Mouse (Mus musculus) left cerebral cortex, postnatal 4 days (tissue): ENCODE data around the gene Arhgef28. TPM values are rescaled to one million over a fixed set of nuclear protein-coding genes. Genes with fewer than 3 reads are reported as not detected.
"Not testable (repeated sequence)": the region's sequence is repeated elsewhere in the genome, so short reads cannot be mapped to it uniquely, and the experiment has no call there.

Source experiments
- DNase-seq: peaks from one replicate; pipeline ENCODE4 v3.0.0-alpha.2; 2022
- intact Hi-C: fragments of 180-260 bp; cut with DNase I; formaldehyde crosslinking; loops from one replicate; pipeline ENCODE4 v1.15.1; 2025
- total RNA-seq, 2 experiments: library from RNA; stranded (reverse); gene quantifications; 2 replicates each; pipeline ENCODE4 v1.2.3; 2021

Arhgef28 gene
- total RNA-seq, 2 experiments from 2014 or later, result 43.8 to 49.9 TPM

DNA sequence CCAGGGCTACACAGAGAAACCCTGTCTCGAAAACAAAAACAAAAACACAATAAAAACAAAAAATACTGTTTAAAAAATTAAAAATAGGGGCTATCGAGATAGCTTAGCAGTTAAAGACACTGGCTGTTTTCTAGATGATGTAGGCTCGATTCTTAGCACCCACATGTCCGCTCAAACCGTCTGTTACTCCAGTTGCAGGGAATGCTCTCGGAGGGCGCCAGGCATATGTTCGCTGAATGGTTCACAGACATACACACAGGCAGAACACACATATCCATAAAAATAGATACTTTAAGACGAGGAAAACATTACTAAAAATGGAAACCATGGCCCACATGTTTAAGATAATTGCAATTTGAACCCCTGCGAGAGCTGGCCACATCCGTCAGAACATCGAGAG lies 181.6 kb downstream of the Arhgef28 start:
- DNase-seq, result no peak
- intact Hi-C loops, result no loop called here

DNA sequence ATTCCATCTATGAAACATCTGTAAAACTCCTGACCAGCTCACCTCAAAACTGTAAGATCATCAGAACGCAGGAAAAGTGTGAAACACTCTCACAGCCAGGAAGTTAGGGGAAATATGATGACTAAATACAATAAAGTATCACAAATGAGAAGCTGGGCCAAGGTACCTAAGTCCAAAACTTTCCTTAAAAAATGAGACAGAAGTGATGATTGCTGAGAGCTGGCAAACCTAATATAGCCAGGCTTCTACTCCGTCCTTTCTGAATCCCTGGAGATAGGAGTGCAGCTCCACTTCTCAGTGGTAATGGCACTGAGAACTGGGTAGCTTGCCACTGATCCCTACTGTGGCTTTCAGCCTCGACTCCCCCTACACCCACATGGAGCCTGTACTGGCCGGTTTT lies 184.3 kb downstream of the Arhgef28 start:
- intact Hi-C loops, result no loop called here
- DNase-seq, result no peak

DNA sequence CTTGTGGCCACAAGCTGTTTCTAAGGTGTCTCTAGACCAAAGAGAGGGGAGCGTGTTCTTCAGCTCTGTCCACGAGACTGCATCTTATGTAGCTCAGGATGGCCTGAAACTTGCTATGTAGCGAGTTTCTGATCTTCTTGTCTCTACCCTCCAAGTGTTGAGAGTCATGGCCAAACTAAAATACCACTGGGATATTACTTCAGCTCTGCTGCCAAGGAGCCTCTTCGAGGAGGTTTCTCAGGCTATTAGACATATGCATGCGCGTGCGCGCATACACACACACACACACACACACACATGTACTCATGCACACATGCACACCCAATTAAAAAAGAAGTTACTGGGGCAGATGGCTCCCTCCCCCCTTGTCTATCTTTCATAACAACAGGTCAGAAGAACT lies 187.4 kb downstream of the Arhgef28 start:
- DNase-seq, intact Hi-C loops: not testable (repeated sequence)

DNA sequence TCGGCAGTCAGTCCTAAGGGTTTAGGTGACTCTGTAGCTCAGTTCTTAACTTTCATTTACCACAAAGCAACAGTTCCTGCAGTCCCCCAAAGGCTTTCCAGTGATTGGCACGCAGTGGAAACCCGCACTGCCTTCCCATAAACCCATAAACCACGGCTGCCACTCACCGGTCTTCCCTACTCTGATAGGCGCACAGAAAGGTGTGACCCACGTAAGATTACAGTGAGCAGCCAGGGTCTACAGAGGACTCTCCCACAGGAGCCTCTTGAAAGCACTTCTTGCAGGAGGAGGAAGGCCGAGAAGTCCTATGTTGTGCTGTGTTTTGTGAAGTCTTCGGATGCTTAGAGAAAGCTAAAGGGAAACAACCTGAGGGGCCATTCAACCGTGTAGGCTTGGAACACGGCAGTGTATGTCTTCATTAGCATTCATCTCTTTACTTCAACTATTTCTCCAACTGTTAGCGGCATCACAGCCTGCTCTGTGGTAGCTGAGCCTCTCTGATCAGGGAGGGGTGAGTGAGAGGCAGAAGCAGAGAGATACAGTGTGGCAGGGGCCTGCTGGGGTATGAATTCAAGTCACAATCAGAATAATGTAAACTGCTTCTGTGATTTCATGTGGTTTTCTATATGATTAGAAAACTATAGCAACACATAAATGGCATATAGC lies 189.2 kb downstream of the Arhgef28 start:
- intact Hi-C loops, result no loop called here
- peak; percentile 13 for DNase-seq

DNA sequence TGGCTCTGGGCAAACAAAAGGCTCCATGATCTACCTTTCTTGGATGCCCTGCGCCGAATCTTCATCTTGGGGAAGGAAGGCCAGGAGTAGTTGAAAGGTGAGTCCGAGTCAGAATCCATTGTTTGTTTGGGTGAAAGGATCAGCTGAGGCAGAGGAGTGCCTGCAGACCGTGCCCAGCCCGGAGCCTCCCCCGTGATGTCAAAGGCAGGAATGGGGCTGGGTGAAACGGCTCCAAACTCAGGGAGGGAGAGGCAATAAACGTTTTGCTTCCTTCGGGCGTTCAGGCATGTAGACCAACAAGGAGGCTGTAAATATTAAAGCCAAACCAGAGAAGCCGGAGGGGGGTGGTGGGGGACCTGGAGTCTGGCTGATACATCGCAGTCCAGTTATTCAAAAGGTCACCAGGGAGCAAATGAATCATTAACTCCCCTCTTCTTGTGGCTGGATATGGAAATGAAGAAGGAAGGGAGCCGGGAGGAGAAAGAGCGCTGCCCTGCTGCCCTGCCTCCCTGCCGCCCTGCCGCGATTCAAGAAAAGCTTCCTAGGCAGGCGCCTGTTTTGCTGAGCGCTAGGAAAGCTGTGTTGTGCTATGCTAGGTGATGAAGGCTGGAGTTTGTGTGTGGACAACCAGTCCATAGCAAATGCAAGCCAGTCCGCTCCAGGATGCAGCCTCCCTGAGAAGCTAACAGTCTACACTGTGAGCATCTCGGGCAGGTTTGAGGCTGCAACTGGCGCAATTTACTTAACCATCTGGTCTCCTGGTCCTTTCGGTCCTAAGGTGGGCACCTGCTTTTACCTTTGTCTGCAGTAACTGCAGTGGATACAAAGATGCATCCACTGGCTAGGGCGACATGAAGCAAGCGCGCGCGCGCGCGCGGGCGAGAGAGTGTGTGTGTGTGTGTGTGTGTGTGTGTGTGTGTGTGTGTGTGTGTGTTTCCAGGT lies 190.0 kb downstream of the Arhgef28 start:
- intact Hi-C loops, result no loop called here
- no peak for DNase-seq

DNA sequence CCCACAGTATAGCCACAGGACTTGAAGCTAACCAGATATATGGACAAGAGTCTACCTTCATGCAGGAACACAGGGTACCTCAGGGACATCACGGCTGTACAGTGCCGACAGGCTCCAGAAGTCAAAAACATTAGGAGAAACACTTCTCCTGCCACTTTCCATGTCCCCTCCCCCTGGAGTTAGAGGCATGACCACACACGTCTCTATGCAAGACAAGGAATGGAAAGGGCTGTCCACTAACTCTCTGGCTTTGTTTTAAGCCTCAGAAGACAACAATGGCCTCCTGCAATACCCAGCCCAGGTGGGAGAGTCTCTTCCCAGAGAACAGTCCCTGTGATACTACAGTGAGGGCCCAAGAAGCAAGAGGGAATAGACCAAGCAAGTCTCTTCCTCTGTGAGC lies 191.3 kb downstream of the Arhgef28 start:
- DNase-seq, result no peak
- intact Hi-C loops, result no loop called here

DNA sequence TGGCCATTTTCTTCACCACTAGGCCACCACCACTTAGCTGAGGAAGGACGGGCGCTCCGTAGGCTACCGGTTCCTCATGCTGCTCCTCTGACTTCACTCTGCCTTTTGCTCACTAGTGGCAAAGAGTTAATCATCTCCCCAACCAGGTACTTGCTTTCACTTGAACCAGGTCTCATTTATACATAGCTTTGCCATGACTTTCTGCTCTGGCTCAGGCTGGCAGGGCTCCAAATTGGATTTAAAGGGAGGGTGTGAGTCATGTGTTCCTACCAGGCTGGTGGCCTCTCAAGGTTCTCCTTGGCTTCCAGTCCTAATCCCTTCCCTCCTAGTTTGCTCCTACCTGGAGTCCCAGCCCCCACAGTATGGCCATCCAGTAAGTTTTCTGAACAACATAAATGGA lies 192.5 kb downstream of the Arhgef28 start:
- intact Hi-C loops, result no loop called here

DNA sequence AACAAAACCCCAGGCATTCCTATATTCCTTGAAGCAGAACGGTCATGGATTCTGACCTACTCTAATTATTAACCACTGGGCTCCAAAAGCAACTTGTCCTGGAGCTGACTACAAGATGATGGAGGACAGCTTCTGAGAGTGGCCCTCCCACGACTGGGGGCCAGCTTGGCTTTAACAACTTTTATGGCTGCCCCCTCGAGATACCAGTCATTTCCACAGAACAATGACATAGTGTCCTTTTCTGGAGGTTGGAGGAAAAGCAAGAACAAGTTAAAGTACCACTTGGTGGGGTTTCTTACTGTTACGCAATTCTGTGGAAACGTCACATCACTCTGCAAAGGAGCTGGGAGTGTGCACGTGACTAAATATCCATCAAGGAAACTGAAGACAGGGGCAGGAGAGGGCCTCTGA lies 194.3 kb downstream of the Arhgef28 start:
- intact Hi-C loops, result no loop called here
- DNase-seq, result no peak

More for the DNA sequence above, 192.5 kb downstream of the Arhgef28 start:
- DNase-seq, result no peak

DNA sequence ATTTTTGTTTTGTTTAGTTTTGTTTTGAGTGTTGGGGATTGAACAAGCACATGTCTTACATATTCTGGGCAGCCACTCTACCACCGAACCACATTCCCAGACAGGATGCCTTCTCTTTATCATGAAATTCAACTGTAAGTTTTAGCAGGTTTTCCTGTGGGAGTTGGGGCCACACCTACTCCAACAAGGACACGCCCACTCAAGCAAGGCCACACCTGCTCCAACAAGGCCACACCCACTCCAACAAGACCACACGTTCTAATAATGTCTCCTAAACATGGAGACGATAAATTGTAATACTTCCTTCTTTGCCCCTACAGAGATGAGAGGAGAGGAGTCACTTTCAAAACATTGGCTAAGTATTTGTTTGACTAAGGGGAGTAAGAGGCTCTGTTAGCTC lies 197.2 kb downstream of the Arhgef28 start:
- intact Hi-C loops, result no loop called here
- DNase-seq, result no peak

DNA sequence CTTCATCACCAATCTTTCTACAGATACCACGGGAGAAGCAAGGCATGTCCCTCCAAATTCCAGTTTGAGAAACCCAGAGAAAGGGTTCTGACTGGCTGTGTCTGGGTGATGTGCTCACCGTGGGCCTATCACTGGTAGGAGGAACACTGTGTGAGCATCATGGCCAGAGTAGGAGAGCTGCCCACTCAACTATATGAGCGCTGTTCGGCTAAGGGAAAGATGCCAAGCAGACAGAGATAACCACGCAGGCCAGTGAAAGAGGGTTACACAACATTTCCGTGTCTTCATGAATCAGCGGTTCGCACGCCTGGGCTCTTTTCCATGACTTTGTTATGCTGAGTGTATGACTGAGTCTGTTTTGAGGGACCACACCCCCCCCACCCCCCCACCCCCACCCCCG lies 197.7 kb downstream of the Arhgef28 start:
- DNase-seq, result no peak
- intact Hi-C loops, result no loop called here

DNA sequence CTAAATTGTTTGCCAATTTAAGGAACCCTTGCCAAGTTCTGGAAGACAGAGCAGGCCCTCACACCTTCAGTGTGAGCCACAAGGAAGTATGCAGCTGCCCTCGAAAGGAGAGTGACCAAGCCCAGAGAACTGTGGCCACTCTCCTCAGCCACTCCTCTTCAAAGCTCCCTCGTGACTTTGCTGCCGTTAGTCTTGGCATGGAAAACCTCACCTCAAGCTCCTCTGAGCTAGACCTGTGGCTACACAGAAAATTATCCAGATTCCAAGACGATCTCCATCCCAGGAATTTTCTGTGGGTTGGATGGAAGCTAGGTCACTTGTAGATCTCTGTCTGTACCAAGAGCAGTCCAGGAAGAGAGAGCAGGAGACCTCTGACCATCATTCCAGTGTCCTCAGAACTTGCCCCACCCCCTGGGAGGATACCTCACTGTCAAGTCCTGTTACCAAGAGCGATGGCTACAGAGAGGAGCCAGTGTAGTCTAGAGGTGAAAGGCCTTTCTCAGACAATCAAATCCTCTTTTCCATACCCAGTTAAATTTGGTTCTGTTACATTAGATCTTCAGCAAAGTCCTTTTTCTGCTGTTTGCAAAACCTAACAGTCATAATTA lies 200.5 kb downstream of the Arhgef28 start:
- DNase-seq, result no peak
- intact Hi-C loops, result no loop called here

DNA sequence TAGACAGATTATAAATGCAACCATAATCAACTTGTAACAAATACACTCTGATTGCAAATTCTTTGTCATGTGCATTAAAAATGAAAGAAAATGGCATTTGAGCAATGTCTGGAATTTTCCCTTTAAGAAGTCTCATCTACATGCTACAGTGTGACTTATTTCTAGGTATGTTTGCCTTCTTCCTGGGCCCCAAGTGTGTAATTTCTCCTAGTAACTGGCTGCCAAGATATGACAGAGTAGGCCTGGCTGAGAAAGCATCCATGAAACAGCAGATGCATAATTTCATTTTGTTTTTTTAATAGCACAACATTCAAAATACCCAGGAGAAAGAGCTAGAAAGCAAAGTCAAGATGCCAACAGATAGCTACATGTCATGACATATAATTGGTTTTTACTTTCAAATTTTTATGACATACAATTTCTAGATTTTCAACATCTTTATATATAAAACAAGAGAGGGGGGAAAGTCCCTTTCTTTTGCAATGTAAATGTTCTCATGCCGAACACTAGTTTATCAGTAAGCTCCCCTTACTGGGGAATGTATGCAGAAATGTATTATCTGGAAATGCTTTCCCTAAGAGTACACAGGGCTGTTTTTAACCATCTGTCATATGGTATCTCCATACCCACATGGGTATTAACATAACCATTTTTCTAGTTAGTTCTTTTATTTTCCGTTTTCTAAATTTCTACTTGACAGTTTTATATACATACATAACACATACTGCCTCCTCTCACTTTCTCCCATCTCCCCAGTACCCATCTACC lies 201.4 kb downstream of the Arhgef28 start:
- intact Hi-C loops, result no loop called here
- no peak for DNase-seq

DNA sequence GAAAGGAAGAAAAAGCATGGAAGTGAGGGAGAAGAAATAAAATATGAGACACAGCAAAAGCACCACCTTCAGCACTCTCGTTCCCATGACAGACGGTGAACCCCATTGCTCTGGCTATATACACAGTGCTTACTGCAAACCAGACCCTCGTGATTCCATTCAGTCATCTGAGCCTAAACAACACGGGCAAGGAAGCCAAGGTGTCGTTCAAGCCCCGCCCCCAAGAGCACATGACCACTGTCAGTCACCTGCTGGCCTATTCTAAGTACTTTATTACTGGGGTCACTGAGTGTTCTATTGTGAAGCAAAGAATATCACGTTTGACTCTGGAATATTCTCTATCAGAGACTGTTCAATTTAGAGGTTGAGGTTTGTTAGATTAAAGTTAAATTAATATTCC lies 202.5 kb downstream of the Arhgef28 start:
- DNase-seq, result no peak
- intact Hi-C loops, result no loop called here

DNA sequence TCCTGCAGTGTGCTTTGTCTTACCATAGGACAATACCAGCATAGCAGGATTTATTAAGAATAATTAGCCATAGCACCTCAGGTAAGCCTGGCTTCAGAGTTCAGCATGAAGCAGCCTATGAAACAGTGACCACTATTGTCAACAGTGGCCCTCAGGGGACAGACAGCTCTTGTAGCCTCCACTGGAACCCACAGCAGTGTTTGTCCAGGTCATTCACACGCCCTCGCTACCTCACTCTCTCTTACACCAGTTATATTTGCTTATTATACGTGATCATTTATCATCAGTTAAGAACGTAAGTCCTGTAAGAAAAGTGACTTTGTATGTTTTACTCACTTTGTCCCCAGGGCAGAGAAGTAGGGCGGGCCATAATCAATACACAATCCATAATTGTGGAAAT lies 203.6 kb downstream of the Arhgef28 start:
- DNase-seq, result no peak
- intact Hi-C loops, result no loop called here

DNA sequence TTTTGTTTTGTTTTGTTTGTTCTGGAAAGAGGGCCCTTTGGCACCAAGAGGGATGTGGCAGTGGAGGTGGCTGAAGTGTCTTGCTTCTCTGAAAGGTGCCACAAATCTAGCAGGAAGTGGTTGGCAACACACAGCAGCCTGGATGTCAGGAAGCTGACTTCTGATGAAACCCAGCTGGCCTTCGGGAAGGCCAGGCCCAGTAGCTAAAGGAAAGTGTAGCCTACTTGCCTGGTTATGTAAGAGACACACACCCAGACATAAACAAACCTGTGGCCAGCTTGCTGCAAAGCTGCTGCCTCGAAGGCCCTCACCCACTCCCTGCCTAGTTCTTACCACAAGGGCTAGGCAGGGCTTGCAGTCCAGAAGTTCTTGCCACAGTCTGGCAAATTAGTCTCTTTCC lies 204.1 kb downstream of the Arhgef28 start:
- intact Hi-C loops, result no loop called here
- DNase-seq, result no peak

DNA sequence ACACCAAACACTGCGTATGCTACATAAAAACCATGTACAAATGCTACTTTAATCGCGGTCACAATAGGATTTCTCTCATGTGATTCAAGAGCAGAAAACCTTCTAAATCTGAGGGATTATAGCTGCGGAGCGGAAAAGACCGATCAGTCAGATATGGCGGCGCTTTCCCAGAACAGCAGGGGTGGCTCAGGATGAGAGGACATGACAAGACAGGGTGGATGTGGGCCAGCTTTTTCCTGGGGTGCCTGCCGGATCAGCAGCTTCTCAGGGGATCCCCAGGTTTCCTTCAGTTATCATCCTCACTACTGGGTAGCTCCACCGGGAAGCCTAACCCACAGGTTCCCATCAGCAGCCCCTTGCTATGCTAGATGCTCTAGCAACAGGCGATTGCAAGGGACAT lies 204.5 kb downstream of the Arhgef28 start:
- DNase-seq, result no peak
- intact Hi-C loops, result no loop called here

DNA sequence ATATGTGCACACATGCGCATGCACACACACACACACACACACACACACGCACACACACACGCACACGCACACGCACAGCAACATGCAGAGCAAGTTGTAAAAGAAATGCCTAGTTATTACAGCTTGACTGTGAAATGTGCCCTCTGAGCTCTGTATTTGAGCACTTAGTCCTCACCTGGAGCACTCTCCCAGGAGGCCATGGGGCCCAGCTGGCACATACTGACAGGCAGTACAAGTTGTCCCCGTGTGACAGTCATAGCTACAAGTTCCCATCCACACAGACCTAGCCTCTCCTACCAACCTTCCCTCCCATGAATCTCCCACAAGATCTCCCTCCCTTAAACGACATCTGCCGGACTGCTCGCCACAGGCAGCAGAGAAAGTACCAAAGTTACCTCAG lies 205.4 kb downstream of the Arhgef28 start:
- DNase-seq, result no peak
- intact Hi-C loops, result no loop called here

DNA sequence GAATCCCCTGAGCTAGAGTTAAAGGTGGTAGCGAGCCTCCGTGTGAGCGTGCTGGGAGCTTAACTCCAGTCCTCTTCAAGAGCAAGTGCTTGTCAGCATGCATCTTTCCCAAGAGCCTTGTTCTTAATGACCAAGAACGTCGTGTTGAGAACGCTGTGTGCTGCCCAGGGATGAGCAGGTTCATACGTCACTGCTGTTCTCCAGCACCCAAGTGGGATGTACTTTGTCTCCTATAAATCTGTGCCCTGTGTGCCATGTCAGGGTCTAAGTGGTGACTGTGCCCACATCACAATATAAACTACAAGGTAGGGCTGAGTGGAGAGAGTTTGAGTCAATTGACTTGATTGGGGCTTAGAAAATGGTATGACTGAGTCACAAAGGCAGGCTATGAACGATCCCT lies 207.1 kb downstream of the Arhgef28 start:
- intact Hi-C loops, result no loop called here
- no peak for DNase-seq

DNA sequence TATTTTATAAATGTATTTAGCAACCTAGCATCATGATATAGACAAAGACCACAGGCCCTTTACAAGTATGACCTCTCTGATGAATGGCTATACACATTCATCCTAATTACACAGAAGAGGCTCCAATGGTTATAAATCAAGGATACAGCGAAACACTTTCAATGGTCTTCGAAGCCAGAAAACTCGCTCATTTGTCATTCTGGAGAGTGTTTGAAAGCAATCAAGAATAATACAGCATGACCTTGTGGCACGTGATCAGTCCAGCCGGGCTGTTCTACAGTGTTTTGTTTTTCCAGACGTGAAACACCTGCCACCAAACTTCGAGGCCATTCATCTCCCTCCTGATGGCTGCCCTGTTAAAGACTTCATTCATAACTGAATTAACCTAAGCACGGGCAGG lies 207.7 kb downstream of the Arhgef28 start:
- intact Hi-C loops, result no loop called here

DNA sequence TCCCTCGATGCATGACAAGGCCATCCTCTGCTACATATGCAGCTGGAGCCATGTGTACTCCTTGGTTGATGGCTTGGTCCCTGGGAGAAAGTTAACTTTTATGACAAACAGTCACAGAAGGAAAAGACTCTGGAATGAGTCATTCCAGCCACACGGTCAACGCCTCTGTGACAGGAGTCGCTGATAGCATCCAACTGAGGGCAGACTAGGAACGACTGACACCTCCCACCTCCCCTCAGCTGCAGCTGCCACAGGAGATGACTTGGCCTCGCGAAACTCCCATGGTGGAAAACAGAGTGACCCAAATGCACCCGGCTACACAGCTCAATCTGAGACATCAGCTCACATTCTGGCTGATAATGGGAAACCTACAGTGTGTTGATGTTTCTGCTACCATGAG lies 215.3 kb downstream of the Arhgef28 start:
- intact Hi-C loops, result no loop called here

More for the DNA sequence above, 207.7 kb downstream of the Arhgef28 start:
- DNase-seq, result no peak

DNA sequence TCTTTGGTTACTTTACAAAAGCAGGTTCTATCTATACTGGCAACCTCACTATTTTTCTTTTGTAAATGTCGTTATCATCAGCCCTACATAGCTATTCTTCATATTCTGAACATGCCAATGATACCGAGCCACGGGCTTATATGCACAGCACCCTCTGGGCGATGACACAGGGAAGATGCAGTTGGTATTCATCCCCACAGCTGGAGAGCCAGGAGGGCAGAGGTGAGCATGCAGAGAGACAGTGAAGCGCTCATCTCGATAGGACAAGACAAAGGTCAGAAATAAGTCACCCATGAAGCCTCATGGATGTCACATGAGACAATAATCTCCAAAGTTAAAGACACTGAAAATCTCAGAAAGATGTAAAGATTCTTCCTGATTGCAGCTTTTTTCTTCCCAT lies 217.4 kb downstream of the Arhgef28 start:
- DNase-seq, result no peak
- intact Hi-C loops, result no loop called here

More for the DNA sequence above, 215.3 kb downstream of the Arhgef28 start:
- DNase-seq, result no peak
